Mouse (Mus musculus) embryonic facial prominence, embryonic 15.5 days (tissue): ENCODE measurements around the gene Ttc28. TPM values are rescaled to one million over a fixed set of nuclear protein-coding genes. Genes with fewer than 3 reads are reported as not detected.

ENCODE experiments used
- ATAC-seq: fragments of 200-750 bp; cut with Nextera tagmentation; 2 replicates; pipeline ENCODE4 v1.8.0; 2017; ENCODE audit warnings: low read depth, moderate TSS enrichment; ENCODE audit not compliant: insufficient number of reproducible peaks, low FRiP score, low TSS enrichment
- H3K27ac ChIP-seq: fragments of 300-500 bp; sonication (generic); replicated peaks from 2 replicates; pipeline ENCODE4 v1.5.1; 2015; ENCODE audit warnings: mild to moderate bottlenecking, inconsistent platforms
- H3K27me3 ChIP-seq: fragments of 300-500 bp; sonication (generic); 2 replicates; pipeline ENCODE4 v1.6.1; 2015; ENCODE audit warnings: inconsistent platforms
- H3K36me3 ChIP-seq: fragments of 300-500 bp; sonication (generic); 2 replicates; pipeline ENCODE4 v1.6.1; 2015; ENCODE audit warnings: mild to moderate bottlenecking, inconsistent platforms
- H3K4me1 ChIP-seq: fragments of 300-500 bp; sonication (generic); 2 replicates; pipeline ENCODE4 v1.6.1; 2015; ENCODE audit warnings: inconsistent platforms
- H3K4me2 ChIP-seq: fragments of 300-500 bp; sonication (generic); replicated peaks from 2 replicates; pipeline ENCODE4 v1.6.1; 2015; ENCODE audit warnings: mild to moderate bottlenecking, inconsistent platforms
- H3K4me3 ChIP-seq: fragments of 300-500 bp; sonication (generic); replicated peaks from 2 replicates; pipeline ENCODE4 v1.5.1; 2015; ENCODE audit warnings: mild to moderate bottlenecking, inconsistent platforms
- H3K9ac ChIP-seq: fragments of 300-500 bp; sonication (generic); 2 replicates; pipeline ENCODE4 v1.6.1; 2015; ENCODE audit warnings: inconsistent platforms
- H3K9me3 ChIP-seq: fragments of 300-500 bp; sonication (generic); replicated peaks from 2 replicates; pipeline ENCODE4 v1.6.1; 2016; ENCODE audit warnings: inconsistent platforms
- WGBS: fragments of 180-500 bp; shearing (Covaris S2); methylation state at CpG from one replicate; pipeline ENCODE4 v1.1.7; 2015; 5-methylcytosine and 5-hydroxymethylcytosine counted together
- microRNA counts: library from miRNA; unstranded; fragments of <30 nt; microRNA quantifications from one replicate; lab custom pipeline; 2016
- microRNA-seq: library from miRNA; unstranded; fragments of <30 nt; microRNA quantifications from one replicate; pipeline ENCODE4, GENCODE M21; 2016; ENCODE audit warnings: borderline number of aligned reads
- polyA plus RNA-seq: library from polyadenylated mRNA; unstranded; fragments of >200 nt; fragmentation: Nextera tagmentation; extraction: Ambion mirVana; gene quantifications from 2 replicates; pipeline ENCODE4 v1.2.1, GENCODE M21; 2015

Gene Ttc28
- polyA plus RNA-seq, 1 experiment from 2014 or later, result 12.7 TPM

GRCm38 (mm10) chr5:111325813-111326212, 446.2 kb downstream of the Ttc28 start:
- no peak overlapping the region for H3K27ac ChIP-seq
- 24% methylated on average over 1 of the region's 1 CpGs for WGBS
- no peak for ATAC-seq
- no peak overlapping the region for H3K4me2 ChIP-seq
- H3K27me3 ChIP-seq, result no peaks in the 10 kb centered on the region
- no peak overlapping the region for H3K4me3 ChIP-seq
- no peaks in the 10 kb centered on the region for H3K36me3 ChIP-seq
- H3K9ac ChIP-seq, result no peak overlapping the region
- H3K9me3 ChIP-seq, result no peaks in the 10 kb centered on the region
- peaks cover 5% of the 10 kb centered on the region; the same call in 1 of the 2 replicates for H3K4me1 ChIP-seq

- no peak overlapping the region for H3K27ac ChIP-seq
- H3K4me1 ChIP-seq, result peaks cover 19% of the 10 kb centered on the region
- H3K4me2 ChIP-seq, result no peak overlapping the region
- H3K4me3 ChIP-seq, result no peak overlapping the region
- H3K9me3 ChIP-seq, result no peaks in the 10 kb centered on the region
- no peaks in the 10 kb centered on the region for H3K36me3 ChIP-seq
- whole genome bisulfite sequencing, result 80% methylated on average over 7 of the region's 7 CpGs
- no peak for ATAC-seq
- H3K9ac ChIP-seq, result no peak overlapping the region
- H3K27me3 ChIP-seq, result no peaks in the 10 kb centered on the region
Measured at GRCm38 (mm10) chr5:111327420-111327819, 447.8 kb downstream of the Ttc28 start.

GRCm38 (mm10) chr5:111329782-111330416, 450.3 kb downstream of the Ttc28 start:
- no peaks in the 10 kb centered on the region for H3K27me3 ChIP-seq
- peaks cover 21% of the 10 kb centered on the region for H3K4me1 ChIP-seq
- H3K4me3 ChIP-seq, result peak overlapping the region; percentile 94
- no peak for ATAC-seq
- WGBS, result 24% methylated on average over 10 of the region's 10 CpGs
- 0 out of 2 replicates have a peak, but pooled peaks cover 11% of the 10 kb centered on the region for H3K36me3 ChIP-seq
- H3K27ac ChIP-seq, result peak overlapping the region; percentile 88
- peak overlapping the region; percentile 69 for H3K9ac ChIP-seq
- no peaks in the 10 kb centered on the region for H3K9me3 ChIP-seq
- H3K4me2 ChIP-seq, result peak overlapping the region; percentile 67

- Histone ChIP-seq H3K4me2 (peak within 1 kb of the TSS; percentile 69), H3K27me3 (no peaks in the 10 kb centered on the region), H3K4me1 (peaks cover 23% of the 10 kb centered on the region), H3K27ac (peak within 1 kb of the TSS; percentile 88), H3K9me3 (no peaks in the 10 kb centered on the region), H3K4me3 (peak within 1 kb of the TSS; percentile 94), H3K9ac (peak within 1 kb of the TSS; percentile 93), H3K36me3 (0 out of 2 replicates have a peak, but pooled peaks cover 14% of the 10 kb centered on the region)
- peak; percentile 99 for ATAC-seq
- under 1% methylated on average over 74 of the region's 78 CpGs for WGBS
Measured at GRCm38 (mm10) chr5:111330417-111331098, 451.0 kb downstream of the Ttc28 start, which contains the start of gene Pitpnb. Gene Pitpnb (plus strand): TSS chr5:111330763.

- Histone ChIP-seq H3K9me3 (no peaks in the 10 kb centered on the region), H3K27ac (peak overlapping the region; percentile 87), H3K27me3 (no peaks in the 10 kb centered on the region), H3K4me1 (peaks cover 23% of the 10 kb centered on the region), H3K4me3 (peak overlapping the region; percentile 94), H3K36me3 (peaks cover 18% of the 10 kb centered on the region; the same call in 1 of the 2 replicates), H3K4me2 (peak overlapping the region; percentile 69), H3K9ac (peak overlapping the region; percentile 93)
- WGBS, result under 1% methylated on average over 14 of the region's 14 CpGs
- no peak for ATAC-seq
Measured at GRCm38 (mm10) chr5:111331099-111331435, 451.5 kb downstream of the Ttc28 start.

- H3K9me3 ChIP-seq, result no peaks in the 10 kb centered on the region
- H3K9ac ChIP-seq, result no peak overlapping the region
Measured at GRCm38 (mm10) chr5:111335939-111336691, 456.5 kb downstream of the Ttc28 start.

More at GRCm38 (mm10) chr5:111335939-111336691, 456.5 kb downstream of the Ttc28 start:
- Histone ChIP-seq H3K36me3 (peaks cover 58% of the 10 kb centered on the region), H3K4me2 (no peak overlapping the region), H3K4me3 (no peak overlapping the region), H3K27me3 (no peaks in the 10 kb centered on the region), H3K27ac (no peak overlapping the region), H3K4me1 (peaks cover 17% of the 10 kb centered on the region)
- no peak for ATAC-seq
- WGBS, result 88% methylated on average over 8 of the region's 8 CpGs

MicroRNA genes within 50 kb of the gene (microRNA counts, 519-probe panel; counts per million panel counts)
- microRNA mmu-miR-701 (lab: Ali Mortazavi, UCI), result 1,822 counts per million, percentile 28 among the panel's probes with 10 or more counts

Small RNA genes within 50 kb of the gene (microRNA-seq; reads per million reads assigned to microRNA genes)
- gene Mir701, result 74.2 reads per million, percentile 50 among the genes with 10 or more reads in this experiment

Other genes with a start within 250 kb of the Ttc28 start
- gene Noc4l, start 226.4 kb upstream of the Ttc28 start, polyA plus RNA-seq, result 44.0 and 48.4 TPM in 2 replicates
- gene Ddx51, start 226.4 kb upstream of the Ttc28 start, polyA plus RNA-seq, result 24.6 and 25.6 TPM in 2 replicates
- 46.2 and 51.6 TPM in 2 replicates for gene Ep400, start 109.1 kb upstream of the Ttc28 start, polyA plus RNA-seq
- gene Pus1, start 99.1 kb upstream of the Ttc28 start, polyA plus RNA-seq, result 35.1 and 35.9 TPM in 2 replicates
- 18.6 and 21.4 TPM in 2 replicates for gene Ulk1, start 69.7 kb upstream of the Ttc28 start, polyA plus RNA-seq
- gene Hscb, start 40.0 kb upstream of the Ttc28 start, polyA plus RNA-seq, result 24.6 and 25.2 TPM in 2 replicates
- gene Chek2, start 39.8 kb upstream of the Ttc28 start, polyA plus RNA-seq, result 17.1 and 23.5 TPM in 2 replicates